Mouse (Mus musculus): Measurements from ENCODE around the gene Arhgef3. TPM values are rescaled to one million over a fixed set of nuclear protein-coding genes. Genes with fewer than 3 reads are reported as not detected.
"Not testable (repeated sequence)": the region's sequence is repeated elsewhere in the genome, so short reads cannot be mapped to it uniquely, and the experiment has no call there.

The Arhgef3 gene
- total and polyA plus RNA-seq, 2 experiments from 2014 or later = 16.8 to 19.8 TPM

GRCm38 (mm10) chr14:27201824-27202223, 87.1 kb downstream of the Arhgef3 start:
- Histone ChIP-seq H3K4me2 (ENCODE audit: low read depth, low read length) (no peak overlapping the region), H3K9me3 (ENCODE audit: low read length) (no peaks in the 10 kb centered on the region), H3K36me3 (ENCODE audit: insufficient read depth, low read length) (no peaks in the 10 kb centered on the region), H3K27ac (no peak overlapping the region), H3K27me3 (ENCODE audit: insufficient read depth, low read length) (no peaks in the 10 kb centered on the region), H3K4me1 (ENCODE audit: insufficient read depth, low read length) (peaks cover 3% of the 10 kb centered on the region; the same call in 1 of the 2 replicates), H3K9ac (replicated peaks; ENCODE audit: low read length) (no peak overlapping the region), H3K4me3 (ENCODE audit: low read length) (no peak overlapping the region)
- DNase-seq (ENCODE audit: low spot score) (no peak), ATAC-seq (no peak)
- TF ChIP-seq CTCF (IDR thresholded peaks at IDR 0.05; ENCODE audit: low read depth) = no peak
- 52% methylated on average over 5 of the region's 5 CpGs for WGBS

DNA sequence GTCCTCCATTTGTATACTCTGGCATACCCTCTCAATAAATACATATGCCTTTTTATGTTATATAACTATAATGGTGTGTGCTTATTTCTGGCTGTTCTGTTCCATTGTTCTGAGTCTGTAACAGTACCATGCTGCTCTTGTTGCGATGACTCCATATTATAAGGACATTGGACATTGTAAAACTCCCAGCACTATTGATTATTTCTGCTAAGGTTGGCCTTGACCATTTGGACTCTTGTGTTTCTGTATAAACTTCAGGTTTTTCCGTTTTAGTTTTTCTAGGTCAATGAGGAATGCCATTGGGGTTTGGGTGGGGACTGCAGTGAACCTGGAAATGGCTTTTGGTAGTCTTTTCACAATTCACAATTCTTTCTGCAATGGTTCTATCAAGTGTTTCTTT, 90.0 kb downstream of the Arhgef3 start:
- H3K27me3 ChIP-seq (ENCODE audit: insufficient read depth, low read length) = no peaks in the 10 kb centered on the region
- DNase-seq (ENCODE audit: low spot score) (no peak), ATAC-seq (no peak)
- H3K36me3 ChIP-seq (ENCODE audit: insufficient read depth, low read length) = no peaks in the 10 kb centered on the region
- TF ChIP-seq CTCF (IDR thresholded peaks at IDR 0.05; ENCODE audit: low read depth) = no peak
- H3K9ac ChIP-seq (replicated peaks; ENCODE audit: low read length) = no peak overlapping the region
- no peaks in the 10 kb centered on the region for H3K9me3 ChIP-seq (ENCODE audit: low read length)
- no peak overlapping the region for H3K4me3 ChIP-seq (ENCODE audit: low read length)
- no peak overlapping the region for H3K4me2 ChIP-seq (ENCODE audit: low read depth, low read length)
- 95% methylated on average over 2 of the region's 2 CpGs for WGBS
- H3K27ac ChIP-seq = no peak overlapping the region
- peaks cover 3% of the 10 kb centered on the region; the same call in 1 of the 2 replicates for H3K4me1 ChIP-seq (ENCODE audit: insufficient read depth, low read length)

- no peaks in the 10 kb centered on the region for H3K9me3 ChIP-seq (ENCODE audit: low read length)
- no peak overlapping the region for H3K27ac ChIP-seq
- no peak for TF ChIP-seq CTCF (IDR thresholded peaks at IDR 0.05; ENCODE audit: low read depth)
- no peak overlapping the region for H3K4me3 ChIP-seq (ENCODE audit: low read length)
- H3K9ac ChIP-seq (replicated peaks; ENCODE audit: low read length) = no peak overlapping the region
- H3K36me3 ChIP-seq (ENCODE audit: insufficient read depth, low read length) = no peaks in the 10 kb centered on the region
- H3K27me3 ChIP-seq (ENCODE audit: insufficient read depth, low read length) = no peaks in the 10 kb centered on the region
- H3K4me1 ChIP-seq (ENCODE audit: insufficient read depth, low read length) = no peaks in the 10 kb centered on the region; the same call in 1 of the 2 replicates
- H3K4me2 ChIP-seq (ENCODE audit: low read depth, low read length) = no peak overlapping the region
- no peak for ATAC-seq
- no peak for DNase-seq (ENCODE audit: low spot score)
Observed at GRCm38 (mm10) chr14:27206443-27206842, 91.7 kb downstream of the Arhgef3 start.

DNA sequence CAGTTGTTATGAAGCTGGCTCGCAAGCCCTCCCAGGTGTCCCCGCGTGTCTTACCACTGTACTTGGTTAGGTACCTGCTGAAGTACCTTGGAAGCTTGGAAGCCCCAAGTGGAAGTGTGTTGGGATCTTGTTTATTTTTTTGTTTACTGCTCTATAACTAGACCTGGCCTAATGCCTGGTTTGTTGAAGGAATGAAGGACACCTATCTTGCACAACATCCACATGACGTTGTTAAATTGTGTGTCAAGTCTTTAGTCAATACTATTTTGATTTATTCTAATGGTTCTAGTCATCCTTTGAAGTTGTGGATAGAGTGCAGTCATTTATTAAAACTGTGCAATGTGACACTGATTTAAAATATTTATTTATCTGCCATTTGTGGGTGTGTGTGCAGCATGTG, 94.8 kb downstream of the Arhgef3 start:
- Histone ChIP-seq H3K27ac (no peak overlapping the region), H3K4me3 (ENCODE audit: low read length) (no peak overlapping the region), H3K4me1 (ENCODE audit: insufficient read depth, low read length) (no peaks in the 10 kb centered on the region), H3K36me3 (ENCODE audit: insufficient read depth, low read length) (no peaks in the 10 kb centered on the region), H3K9ac (replicated peaks; ENCODE audit: low read length) (no peak overlapping the region), H3K4me2 (ENCODE audit: low read depth, low read length) (no peak overlapping the region), H3K27me3 (ENCODE audit: insufficient read depth, low read length) (no peaks in the 10 kb centered on the region), H3K9me3 (ENCODE audit: low read length) (no peaks in the 10 kb centered on the region)
- WGBS = 95% methylated on average over 4 of the region's 4 CpGs
- TF ChIP-seq CTCF (IDR thresholded peaks at IDR 0.05; ENCODE audit: low read depth) = no peak
- no peak for ATAC-seq
- no peak for DNase-seq (ENCODE audit: low spot score)

DNA sequence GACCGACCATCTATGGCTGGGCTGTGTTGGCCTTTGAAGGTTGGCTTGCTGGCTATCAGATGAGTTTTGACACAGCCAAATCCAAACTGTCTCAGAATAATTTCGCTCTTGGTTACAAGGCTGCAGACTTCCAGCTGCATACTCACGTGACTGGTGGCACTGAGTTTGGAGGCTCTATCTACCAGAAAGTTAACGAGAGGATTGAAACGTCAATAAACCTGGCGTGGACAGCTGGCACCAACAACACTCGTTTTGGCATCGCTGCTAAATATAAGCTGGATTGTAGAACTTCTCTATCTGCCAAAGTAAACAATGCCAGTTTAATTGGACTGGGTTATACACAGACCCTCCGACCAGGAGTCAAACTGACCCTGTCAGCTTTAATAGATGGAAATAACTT, 96.1 kb downstream of the Arhgef3 start:
- ATAC-seq; DNase-seq (ENCODE audit: low spot score); H3K36me3 ChIP-seq (ENCODE audit: insufficient read depth, low read length); H3K27ac ChIP-seq; H3K9me3 ChIP-seq (ENCODE audit: low read length); H3K9ac ChIP-seq (replicated peaks; ENCODE audit: low read length); H3K4me1 ChIP-seq (ENCODE audit: insufficient read depth, low read length); H3K4me2 ChIP-seq (ENCODE audit: low read depth, low read length); H3K4me3 ChIP-seq (ENCODE audit: low read length); H3K27me3 ChIP-seq (ENCODE audit: insufficient read depth, low read length): not testable (repeated sequence)
- 60% methylated on average over 9 of the region's 9 CpGs for WGBS

DNA sequence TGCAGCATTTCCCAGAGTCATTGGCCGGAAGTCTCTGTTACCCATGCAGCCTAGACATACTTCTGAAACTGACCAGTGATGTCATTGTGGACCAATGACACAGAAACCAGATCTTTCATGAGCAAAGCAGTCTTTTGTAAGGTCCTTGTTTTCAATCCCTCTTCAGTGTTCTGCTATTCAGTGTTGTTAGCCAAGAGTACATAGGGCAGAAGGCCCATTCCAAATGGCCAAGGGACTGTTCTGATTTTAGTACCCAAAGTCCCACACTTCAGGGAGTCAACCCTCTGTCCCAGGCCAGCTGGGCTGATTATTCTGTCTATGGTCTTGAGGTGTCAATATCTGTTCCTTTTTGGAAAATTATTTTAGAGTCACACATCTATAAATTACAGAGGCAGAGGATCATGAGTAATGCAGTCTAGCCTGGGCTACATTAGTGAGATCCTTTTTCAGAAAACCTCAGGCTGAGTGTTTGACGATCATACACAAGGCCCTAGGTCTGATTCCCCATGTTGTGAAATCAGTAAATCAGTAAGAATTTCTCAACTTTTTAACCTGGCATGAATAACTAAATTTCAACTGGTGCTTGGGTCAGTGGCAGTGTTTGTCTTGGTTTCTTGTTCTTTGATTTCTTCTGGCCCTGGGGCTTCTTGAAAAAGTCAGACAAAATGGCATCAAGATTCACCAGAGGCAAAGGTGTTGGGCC, 97.2 kb downstream of the Arhgef3 start:
- ATAC-seq = no peak
- no peaks in the 10 kb centered on the region for H3K27me3 ChIP-seq (ENCODE audit: insufficient read depth, low read length)
- TF ChIP-seq CTCF (IDR thresholded peaks at IDR 0.05; ENCODE audit: low read depth) = no peak
- H3K9me3 ChIP-seq (ENCODE audit: low read length) = no peaks in the 10 kb centered on the region
- DNase-seq (ENCODE audit: low spot score) = no peak
- no peak overlapping the region for H3K4me3 ChIP-seq (ENCODE audit: low read length)
- H3K9ac ChIP-seq (replicated peaks; ENCODE audit: low read length) = no peak overlapping the region
- H3K27ac ChIP-seq = no peak overlapping the region
- WGBS = 93% methylated on average over 2 of the region's 2 CpGs
- H3K4me2 ChIP-seq (ENCODE audit: low read depth, low read length) = no peak overlapping the region
- no peaks in the 10 kb centered on the region for H3K36me3 ChIP-seq (ENCODE audit: insufficient read depth, low read length)
- no peaks in the 10 kb centered on the region for H3K4me1 ChIP-seq (ENCODE audit: insufficient read depth, low read length)

DNA sequence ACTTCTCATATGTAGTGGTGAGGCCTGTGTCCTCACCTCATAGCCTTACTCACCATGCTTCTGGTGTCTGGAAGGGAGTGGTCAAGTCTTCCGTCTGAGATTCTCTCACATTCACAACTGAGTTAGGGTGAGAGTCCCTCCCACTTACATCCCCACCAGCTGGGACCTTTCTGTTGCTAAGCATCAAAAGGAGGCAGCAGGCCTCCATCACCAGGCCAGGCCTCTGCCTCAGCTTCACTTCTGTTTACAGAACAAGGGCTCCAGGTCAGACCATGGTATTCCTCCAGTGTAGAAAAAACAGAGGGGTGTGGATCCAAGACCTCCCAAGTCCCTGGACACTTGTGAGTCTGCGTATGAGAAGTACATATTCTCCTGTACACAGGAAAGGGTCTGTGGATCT, 99.5 kb downstream of the Arhgef3 start:
- Histone ChIP-seq H3K4me3 (ENCODE audit: low read length) (no peak overlapping the region), H3K27ac (no peak overlapping the region), H3K36me3 (ENCODE audit: insufficient read depth, low read length) (no peaks in the 10 kb centered on the region), H3K9me3 (ENCODE audit: low read length) (no peaks in the 10 kb centered on the region), H3K4me2 (ENCODE audit: low read depth, low read length) (no peak overlapping the region), H3K9ac (replicated peaks; ENCODE audit: low read length) (no peak overlapping the region), H3K4me1 (ENCODE audit: insufficient read depth, low read length) (no peaks in the 10 kb centered on the region), H3K27me3 (ENCODE audit: insufficient read depth, low read length) (no peaks in the 10 kb centered on the region)
- ATAC-seq (no peak), DNase-seq (ENCODE audit: low spot score) (no peak)
- WGBS = 78% methylated on average over 2 of the region's 2 CpGs
- TF ChIP-seq CTCF (IDR thresholded peaks at IDR 0.05; ENCODE audit: low read depth) = no peak

All from hindbrain, postnatal 0 days (tissue).